In the genomic region with DNA sequence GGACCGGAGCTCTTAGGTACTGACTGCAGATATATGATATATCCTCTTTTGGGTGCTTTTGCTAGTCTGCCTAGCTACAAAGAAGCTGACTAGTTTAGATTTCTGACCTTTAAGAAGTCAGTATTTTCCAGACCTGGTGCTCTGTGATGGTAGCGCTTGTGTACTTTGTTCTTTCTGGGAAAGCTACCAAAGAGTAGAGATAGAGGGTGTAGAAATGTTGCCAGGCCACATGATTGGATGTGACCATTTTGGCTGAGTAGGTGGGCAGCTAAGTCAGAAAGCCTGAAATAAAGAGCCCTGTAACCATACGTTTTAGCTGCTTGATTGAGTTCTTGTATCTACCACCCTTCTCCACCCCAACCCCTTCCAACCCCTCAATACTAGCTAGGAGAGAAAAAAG, we compare ENCODE assay signal across 32 mouse cellular contexts.
"Had no signal": no experiment of that assay in that cellular context is flagged by ENCODE, and none has a peak within 500 bp of the region (broad histone marks: within the 10 kb centered on the region; RNA-seq: fewer than 3 reads in every experiment).

No protein-coding gene starts in this region.

- H3K36me3 ChIP-seq: limb, embryonic 10.5 days; limb, embryonic 12.5 days; limb, embryonic 13.5 days; limb, embryonic 15.5 days; liver, embryonic 12.5 days; liver, embryonic 13.5 days; liver, embryonic 15.5 days; lung, embryonic 15.5 days; midbrain, embryonic 10.5 days; midbrain, embryonic 12.5 days; midbrain, embryonic 13.5 days; midbrain, embryonic 15.5 days; neural tube, embryonic 12.5 days; neural tube, embryonic 13.5 days had no signal

- DNase-seq: left cerebral cortex, postnatal 4 days; liver; liver, embryonic 13.5 days; lung, adult 18-20 months; lung, adult 2 months; lung, embryonic 14.5 days; lung, postnatal 10 days; lung, postnatal 14 days; lung, postnatal 36 days; lung, postnatal 4 days; midbrain, embryonic 14.5 days had no signal

- H3K27ac ChIP-seq: limb, embryonic 10.5 days; limb, embryonic 12.5 days; limb, embryonic 13.5 days; limb, embryonic 15.5 days; liver, embryonic 12.5 days; liver, embryonic 13.5 days; liver, embryonic 14.5 days; liver, embryonic 15.5 days; lung, embryonic 15.5 days; macrophage; midbrain, embryonic 10.5 days; midbrain, embryonic 12.5 days; midbrain, embryonic 13.5 days; midbrain, embryonic 15.5 days; neural tube, embryonic 12.5 days; neural tube, embryonic 13.5 days had no signal

- H3K4me2 ChIP-seq: limb, embryonic 12.5 days; limb, embryonic 13.5 days; limb, embryonic 15.5 days; liver, embryonic 11.5 days; liver, embryonic 12.5 days; liver, embryonic 13.5 days; liver, embryonic 15.5 days; lung, embryonic 14.5 days; lung, embryonic 15.5 days; midbrain, embryonic 11.5 days; midbrain, embryonic 12.5 days; midbrain, embryonic 13.5 days; midbrain, embryonic 15.5 days; neural tube, embryonic 12.5 days; neural tube, embryonic 13.5 days had no signal

- H3K4me3 ChIP-seq: limb, embryonic 10.5 days; limb, embryonic 12.5 days; limb, embryonic 13.5 days; limb, embryonic 15.5 days; liver, embryonic 12.5 days; liver, embryonic 13.5 days; liver, embryonic 15.5 days; lung, embryonic 15.5 days; megakaryocyte, embryonic 14.5 days; midbrain, embryonic 10.5 days; midbrain, embryonic 12.5 days; midbrain, embryonic 13.5 days; midbrain, embryonic 15.5 days; myocyte; neural tube, embryonic 12.5 days; neural tube, embryonic 13.5 days had no signal

- H3K9ac ChIP-seq: limb, embryonic 12.5 days; limb, embryonic 13.5 days; limb, embryonic 15.5 days; liver, embryonic 12.5 days; liver, embryonic 13.5 days; liver, embryonic 14.5 days; liver, embryonic 15.5 days; lung, embryonic 14.5 days; lung, embryonic 15.5 days; midbrain, embryonic 12.5 days; midbrain, embryonic 13.5 days; midbrain, embryonic 15.5 days; neural tube, embryonic 12.5 days; neural tube, embryonic 13.5 days had no signal

- ATAC-seq: liver, embryonic 12.5 days; lung, postnatal 0 days; midbrain, embryonic 13.5 days; midbrain, embryonic 15.5 days; midbrain, embryonic 16.5 days had no signal

- H3K27me3 ChIP-seq: limb, embryonic 13.5 days; limb, embryonic 15.5 days; liver, embryonic 12.5 days; liver, embryonic 13.5 days; liver, embryonic 15.5 days; lung, embryonic 15.5 days; megakaryocyte, embryonic 14.5 days; midbrain, embryonic 12.5 days; midbrain, embryonic 13.5 days; midbrain, embryonic 15.5 days; neural tube, embryonic 12.5 days; neural tube, embryonic 13.5 days had no signal

- H3K9me3 ChIP-seq: limb, embryonic 10.5 days; limb, embryonic 12.5 days; limb, embryonic 13.5 days; limb, embryonic 15.5 days; liver, embryonic 12.5 days; liver, embryonic 13.5 days; liver, embryonic 15.5 days; lung, embryonic 15.5 days; megakaryocyte, embryonic 14.5 days; midbrain, embryonic 10.5 days; midbrain, embryonic 12.5 days; midbrain, embryonic 13.5 days; midbrain, embryonic 15.5 days; neural tube, embryonic 12.5 days had no signal

- H3K4me1 ChIP-seq: limb, embryonic 12.5 days; limb, embryonic 15.5 days; liver, embryonic 12.5 days; liver, embryonic 13.5 days; liver, embryonic 15.5 days; megakaryocyte, embryonic 14.5 days; midbrain, embryonic 10.5 days; midbrain, embryonic 12.5 days; midbrain, embryonic 13.5 days; midbrain, embryonic 15.5 days; neural tube, embryonic 12.5 days; neural tube, embryonic 13.5 days had no signal
